Mouse (Mus musculus): ENCODE measurements around the gene Insl6. TPM values are rescaled to one million over a fixed set of nuclear protein-coding genes. Genes with fewer than 3 reads are reported as not detected.

The Insl6 gene
- total RNA-seq, 2 experiments from 2014 or later: 0.33 TPM; not detected in 1

- no peak for DNase-seq
- intact Hi-C loops (cut with DNase I; ENCODE audit: low total_unique reads): no loop called here
These were observed 24.2 kb downstream of the Insl6 start for GRCm38 (mm10) chr19:29300919-29301318.

- intact Hi-C loops (cut with DNase I; ENCODE audit: low total_unique reads): no loop called here
- no peak for DNase-seq
These were observed 27.8 kb downstream of the Insl6 start for GRCm38 (mm10) chr19:29297366-29297765.

GRCm38 (mm10) chr19:29296166-29296565, 29.0 kb downstream of the Insl6 start:
- no peak for DNase-seq
- intact Hi-C loops (cut with DNase I; ENCODE audit: low total_unique reads): no loop called here

- DNase-seq: no peak
- intact Hi-C loops (cut with DNase I; ENCODE audit: low total_unique reads): no loop called here
These were observed 30.4 kb downstream of the Insl6 start for GRCm38 (mm10) chr19:29294756-29295155.

- DNase-seq: no peak
- intact Hi-C loops (cut with DNase I; ENCODE audit: low total_unique reads): no loop called here
These were observed 32.6 kb downstream of the Insl6 start for GRCm38 (mm10) chr19:29292546-29292945.

GRCm38 (mm10) chr19:29291532-29291931, 33.6 kb downstream of the Insl6 start:
- DNase-seq: no peak
- intact Hi-C loops (cut with DNase I; ENCODE audit: low total_unique reads): no loop called here

- DNase-seq: no peak
- intact Hi-C loops (cut with DNase I; ENCODE audit: low total_unique reads): no loop called here
These were observed 37.3 kb downstream of the Insl6 start for GRCm38 (mm10) chr19:29287863-29288262.

- DNase-seq: no peak
- intact Hi-C loops (cut with DNase I; ENCODE audit: low total_unique reads): no loop called here
These were observed 39.7 kb downstream of the Insl6 start for GRCm38 (mm10) chr19:29285451-29285869.

GRCm38 (mm10) chr19:29278944-29279587, 46.1 kb downstream of the Insl6 start:
- no peak for DNase-seq
- intact Hi-C loops (cut with DNase I; ENCODE audit: low total_unique reads): no loop called here

GRCm38 (mm10) chr19:29276414-29276813, 48.7 kb downstream of the Insl6 start:
- no peak for DNase-seq
- intact Hi-C loops (cut with DNase I; ENCODE audit: low total_unique reads): no loop called here

GRCm38 (mm10) chr19:29272011-29272809, 52.9 kb downstream of the Insl6 start:
- no peak for DNase-seq
- intact Hi-C loops (cut with DNase I; ENCODE audit: low total_unique reads): no loop called here

Other genes with a start within 250 kb of the Insl6 start
- gene Rcl1, start 224.0 kb downstream of the Insl6 start, total RNA-seq (2021): 10 to 100 TPM; 11.2 to 12.9 TPM
- gene Jak2, start 73.5 kb downstream of the Insl6 start, total RNA-seq (2021): 10 to 100 TPM; 16.2 to 17.0 TPM
- not detected for gene Rln1, start 9.3 kb upstream of the Insl6 start, total RNA-seq (2021)
- 10 to 100 TPM; 19.9 to 22.5 TPM for gene Plgrkt, start 42.0 kb upstream of the Insl6 start, total RNA-seq (2021)
- under 1 TPM; 0.53 to 0.64 TPM for gene Cd274, start 42.1 kb upstream of the Insl6 start, total RNA-seq (2021)
- gene Pdcd1lg2, start 85.6 kb upstream of the Insl6 start, total RNA-seq (2021): not detected
- 10 to 100 TPM; 24.2 to 26.1 TPM for gene Ric1, start 196.9 kb upstream of the Insl6 start, total RNA-seq (2021)

All from gastrocnemius, postnatal 14 days (tissue).